Mouse (Mus musculus): ENCODE results near the gene Serinc3. TPM values are rescaled to one million over a fixed set of nuclear protein-coding genes. Genes with fewer than 3 reads are reported as not detected.
A peak's percentile ranks its signal among the peaks of the same experiment; 100 is the strongest.

Gene Serinc3
- polyA plus RNA-seq, 1 experiment from 2014 or later, result 380 TPM

- Histone ChIP-seq H3K27ac (peak within 1 kb of the TSS; percentile 69), H3K4me3 (ENCODE audit: inconsistent target) (peak within 1 kb of the TSS; percentile 85), H3K79me2 (ENCODE audit: inconsistent target) (peaks cover 43% of the 10 kb centered on the region), H3K36me3 (ENCODE audit: inconsistent target) (0 out of 2 replicates have a peak, but pooled peaks cover 4% of the 10 kb centered on the region)
- under 1% methylated on average over 56 of the region's 57 CpGs for WGBS (ENCODE audit: missing documents)
Measured at GRCm38 (mm10) chr2:163602101-163602971, 42.6 kb downstream of the Serinc3 start, which contains the start of gene Ttpal. Ttpal (plus strand) TSS chr2:163602314.

- Histone ChIP-seq H3K79me2 (ENCODE audit: inconsistent target) (peaks cover 43% of the 10 kb centered on the region), H3K27ac (no peak overlapping the region), H3K4me3 (ENCODE audit: inconsistent target) (no peak overlapping the region), H3K36me3 (ENCODE audit: inconsistent target) (no peaks in the 10 kb centered on the region)
- WGBS (ENCODE audit: missing documents), result 62% methylated on average over 6 of the region's 7 CpGs
Measured at GRCm38 (mm10) chr2:163601712-163602100, 43.2 kb downstream of the Serinc3 start.

- Histone ChIP-seq H3K36me3 (ENCODE audit: inconsistent target) (no peaks in the 10 kb centered on the region), H3K79me2 (ENCODE audit: inconsistent target) (peaks cover 37% of the 10 kb centered on the region), H3K4me3 (ENCODE audit: inconsistent target) (no peak overlapping the region), H3K27ac (no peak overlapping the region)
- 84% methylated on average over 7 of the region's 7 CpGs for WGBS (ENCODE audit: missing documents)
Measured at GRCm38 (mm10) chr2:163601066-163601465, 43.9 kb downstream of the Serinc3 start.

GRCm38 (mm10) chr2:163599226-163599625, 45.7 kb downstream of the Serinc3 start:
- no peak overlapping the region for H3K4me3 ChIP-seq (ENCODE audit: inconsistent target)
- H3K27ac ChIP-seq, result no peak overlapping the region
- peaks cover 19% of the 10 kb centered on the region for H3K79me2 ChIP-seq (ENCODE audit: inconsistent target)
- no peaks in the 10 kb centered on the region for H3K36me3 ChIP-seq (ENCODE audit: inconsistent target)
- WGBS (ENCODE audit: missing documents), result 9% methylated on average over 1 of the region's 1 CpGs

GRCm38 (mm10) chr2:163597661-163598060, 47.3 kb downstream of the Serinc3 start:
- no peak overlapping the region for H3K4me3 ChIP-seq (ENCODE audit: inconsistent target)
- H3K36me3 ChIP-seq (ENCODE audit: inconsistent target), result no peaks in the 10 kb centered on the region
- no peak overlapping the region for H3K27ac ChIP-seq
- H3K79me2 ChIP-seq (ENCODE audit: inconsistent target), result peaks cover 3% of the 10 kb centered on the region; the same call in 1 of the 2 replicates
- whole genome bisulfite sequencing (ENCODE audit: missing documents), result 55% methylated on average over 4 of the region's 4 CpGs

GRCm38 (mm10) chr2:163596873-163597155, 48.1 kb downstream of the Serinc3 start:
- no peak overlapping the region for H3K27ac ChIP-seq
- no peaks in the 10 kb centered on the region for H3K79me2 ChIP-seq (ENCODE audit: inconsistent target)
- 61% methylated on average over 3 of the region's 3 CpGs for WGBS (ENCODE audit: missing documents)
- H3K36me3 ChIP-seq (ENCODE audit: inconsistent target), result no peaks in the 10 kb centered on the region
- H3K4me3 ChIP-seq (ENCODE audit: inconsistent target), result no peak overlapping the region

GRCm38 (mm10) chr2:163596057-163596872, 48.7 kb downstream of the Serinc3 start:
- WGBS (ENCODE audit: missing documents), result 49% methylated on average over 13 of the region's 13 CpGs
- Histone ChIP-seq H3K36me3 (ENCODE audit: inconsistent target) (no peaks in the 10 kb centered on the region), H3K27ac (no peak overlapping the region), H3K4me3 (ENCODE audit: inconsistent target) (no peak overlapping the region), H3K79me2 (ENCODE audit: inconsistent target) (no peaks in the 10 kb centered on the region)

- Histone ChIP-seq H3K36me3 (ENCODE audit: inconsistent target) (no peaks in the 10 kb centered on the region), H3K4me3 (ENCODE audit: inconsistent target) (no peak overlapping the region), H3K79me2 (ENCODE audit: inconsistent target) (no peaks in the 10 kb centered on the region), H3K27ac (no peak overlapping the region)
- 62% methylated on average over 2 of the region's 2 CpGs for WGBS (ENCODE audit: missing documents)
Measured at GRCm38 (mm10) chr2:163595119-163595518, 49.8 kb downstream of the Serinc3 start.

GRCm38 (mm10) chr2:163593636-163594282, 51.2 kb downstream of the Serinc3 start:
- Histone ChIP-seq H3K36me3 (ENCODE audit: inconsistent target) (no peaks in the 10 kb centered on the region), H3K79me2 (ENCODE audit: inconsistent target) (no peaks in the 10 kb centered on the region), H3K4me3 (ENCODE audit: inconsistent target) (no peak overlapping the region), H3K27ac (no peak overlapping the region)
- 94% methylated on average over 10 of the region's 10 CpGs for WGBS (ENCODE audit: missing documents)

GRCm38 (mm10) chr2:163592084-163592483, 52.8 kb downstream of the Serinc3 start:
- Histone ChIP-seq H3K27ac (no peak overlapping the region), H3K4me3 (ENCODE audit: inconsistent target) (no peak overlapping the region)
- whole genome bisulfite sequencing (ENCODE audit: missing documents), result 71% methylated on average over 1 of the region's 1 CpGs

GRCm38 (mm10) chr2:163590996-163591395, 53.9 kb downstream of the Serinc3 start:
- H3K4me3 ChIP-seq (ENCODE audit: inconsistent target), result no peak overlapping the region
- H3K36me3 ChIP-seq (ENCODE audit: inconsistent target), result no peaks in the 10 kb centered on the region
- no peaks in the 10 kb centered on the region for H3K79me2 ChIP-seq (ENCODE audit: inconsistent target)
- 90% methylated on average over 5 of the region's 5 CpGs for WGBS (ENCODE audit: missing documents)
- H3K27ac ChIP-seq, result no peak overlapping the region

More at GRCm38 (mm10) chr2:163592084-163592483, 52.8 kb downstream of the Serinc3 start:
- Histone ChIP-seq H3K79me2 (ENCODE audit: inconsistent target) (no peaks in the 10 kb centered on the region), H3K36me3 (ENCODE audit: inconsistent target) (no peaks in the 10 kb centered on the region)

GRCm38 (mm10) chr2:163590211-163590610, 54.7 kb downstream of the Serinc3 start:
- H3K36me3 ChIP-seq (ENCODE audit: inconsistent target), result no peaks in the 10 kb centered on the region
- no peak overlapping the region for H3K4me3 ChIP-seq (ENCODE audit: inconsistent target)
- peak overlapping the region; percentile 13; the same call in 1 of the 2 replicates for H3K27ac ChIP-seq
- H3K79me2 ChIP-seq (ENCODE audit: inconsistent target), result no peaks in the 10 kb centered on the region
- 28% methylated on average over 12 of the region's 12 CpGs for WGBS (ENCODE audit: missing documents)

- Histone ChIP-seq H3K27ac (peak overlapping the region; percentile 12; the same call in 1 of the 2 replicates), H3K36me3 (ENCODE audit: inconsistent target) (no peaks in the 10 kb centered on the region), H3K79me2 (ENCODE audit: inconsistent target) (no peaks in the 10 kb centered on the region), H3K4me3 (ENCODE audit: inconsistent target) (no peak overlapping the region)
- WGBS (ENCODE audit: missing documents), result 30% methylated on average over 5 of the region's 5 CpGs
Measured at GRCm38 (mm10) chr2:163587506-163587905, 57.4 kb downstream of the Serinc3 start.

- 61% methylated on average over 17 of the region's 19 CpGs for WGBS (ENCODE audit: missing documents)
- Histone ChIP-seq H3K4me3 (ENCODE audit: inconsistent target) (no peak overlapping the region), H3K27ac (no peak overlapping the region), H3K79me2 (ENCODE audit: inconsistent target) (no peaks in the 10 kb centered on the region), H3K36me3 (ENCODE audit: inconsistent target) (no peaks in the 10 kb centered on the region)
Measured at GRCm38 (mm10) chr2:163586384-163587261, 58.3 kb downstream of the Serinc3 start.

Data from macrophage (primary cell).